Mouse (Mus musculus) cerebellum, adult 9-10 months (tissue): ENCODE results near the gene Olfr1417.
"Not testable (repeated sequence)": the region's sequence is repeated elsewhere in the genome, so short reads cannot be mapped to it uniquely, and the experiment has no call there.

Experiments
- DNase-seq: peaks from one replicate; pipeline ENCODE4 v3.0.0; 2022

Olfr1417 gene

DNA sequence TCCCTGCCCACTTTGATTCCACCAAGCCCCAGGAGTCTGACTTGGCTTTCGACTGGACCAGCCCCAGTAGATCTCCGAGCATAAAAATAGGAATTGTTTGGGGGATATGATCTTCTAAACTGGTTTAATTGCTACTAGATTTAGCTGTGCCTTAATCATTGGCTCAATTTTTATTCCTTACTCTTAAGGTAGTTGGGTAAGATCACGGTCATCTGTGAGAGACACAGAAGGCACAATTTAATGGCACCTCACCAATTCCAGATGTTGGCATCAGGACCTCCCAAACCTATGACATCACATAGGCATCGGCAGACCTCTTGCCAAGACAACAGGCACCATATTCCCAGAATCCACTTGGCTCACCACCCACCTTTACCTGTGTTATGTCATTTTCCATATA lies at the start of gene Olfr1417:
Gene Olfr1417, minus strand, starts transcription at position 101 of the 400 bp plus-strand sequence.
- DNase-seq: no peak

DNA sequence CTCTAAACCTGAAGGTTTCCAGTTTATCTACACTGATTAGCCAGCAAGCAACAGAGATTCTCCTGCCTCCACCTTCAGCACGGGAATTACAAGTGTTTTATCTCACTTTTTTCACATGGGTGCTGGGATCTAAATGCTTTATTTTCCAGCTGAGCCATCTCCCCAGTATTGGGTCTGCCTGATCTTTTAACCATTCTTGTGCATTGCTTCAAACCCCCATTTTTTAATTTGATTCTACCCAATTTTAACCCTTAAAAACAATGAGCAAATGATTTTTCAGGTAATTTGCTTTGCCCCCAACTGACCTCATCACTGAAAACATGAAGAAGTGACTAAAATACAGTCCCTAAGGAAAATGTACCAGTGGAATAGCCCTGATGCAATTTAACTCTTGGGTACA lies 47.2 kb upstream of the Olfr1417 start, which contains the start of gene Olfr1420:
Gene Olfr1420, plus strand, starts transcription at position 301 of the 400 bp plus-strand sequence.
- no peak for DNase-seq

DNA sequence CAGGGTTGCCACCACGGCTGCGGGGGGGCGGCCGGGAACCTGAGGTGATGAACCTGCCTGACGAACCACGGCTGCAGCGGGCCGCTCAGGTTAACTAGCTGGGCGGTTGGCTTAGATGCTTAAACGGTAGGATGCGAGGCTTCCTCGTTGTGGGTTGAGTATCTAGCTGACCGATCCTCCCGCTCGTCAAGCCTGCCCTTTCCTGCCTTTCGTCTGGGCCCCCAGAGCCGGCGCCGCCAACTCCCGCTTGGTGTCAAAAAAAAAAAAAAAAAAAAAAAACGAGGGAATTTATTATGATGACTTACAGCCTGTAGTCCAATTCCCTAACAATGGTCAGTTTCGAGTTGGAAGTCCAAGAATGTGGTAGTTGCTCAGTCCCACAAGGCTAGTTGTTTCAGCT lies 39.4 kb upstream of the Olfr1417 start:
- not testable (repeated sequence) for DNase-seq

DNA sequence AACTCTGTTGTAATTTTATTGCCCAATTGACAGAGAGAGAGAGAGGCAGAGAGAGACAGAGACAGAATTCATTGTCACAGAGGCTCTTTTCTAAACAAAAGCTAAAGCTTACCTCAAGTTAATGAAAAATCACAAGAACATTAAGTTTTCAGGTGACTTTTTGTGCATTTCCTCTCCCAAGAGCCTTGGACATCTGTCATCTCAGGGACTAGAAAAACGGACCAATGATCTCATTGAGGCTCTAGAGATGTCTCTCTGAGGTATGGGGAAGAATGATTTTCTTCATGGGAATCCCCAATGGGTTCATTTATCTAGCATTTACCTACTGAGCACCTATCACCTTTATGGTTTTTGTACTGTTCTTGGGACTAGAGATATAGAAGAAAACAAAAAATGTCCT lies 36.0 kb upstream of the Olfr1417 start, which contains the start of gene Olfr1419:
Gene Olfr1419, minus strand, starts transcription at position 101 of the 400 bp plus-strand sequence.
- DNase-seq: no peak

GRCm38 (mm10) chr19:11867837-11868236 lies 28.8 kb upstream of the Olfr1417 start:
- no peak for DNase-seq

GRCm38 (mm10) chr19:11860966-11861365 lies 21.9 kb upstream of the Olfr1417 start, which contains the start of gene Olfr1418:
Gene Olfr1418 (minus strand): TSS chr19:11861066.
- DNase-seq: no peak

DNA sequence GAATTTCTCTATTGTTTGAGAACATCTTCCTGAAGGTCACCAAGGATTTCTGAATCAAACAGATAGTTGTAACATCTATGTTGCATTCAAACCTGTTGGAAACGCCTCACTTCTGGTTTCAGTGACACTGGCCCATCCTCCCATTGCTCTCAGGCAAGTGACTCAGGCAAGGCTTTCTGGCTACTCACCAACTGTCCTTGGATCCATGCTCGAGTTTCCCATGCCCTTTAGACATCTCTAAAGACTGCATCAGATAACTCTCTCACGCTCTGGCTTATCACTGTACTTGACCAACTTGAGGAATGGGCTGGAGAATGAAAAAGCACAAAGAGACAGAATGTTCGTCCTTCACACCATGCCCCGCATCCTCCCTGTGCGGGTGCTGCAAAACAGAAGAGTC lies 17.5 kb upstream of the Olfr1417 start:
- DNase-seq: no peak

DNA sequence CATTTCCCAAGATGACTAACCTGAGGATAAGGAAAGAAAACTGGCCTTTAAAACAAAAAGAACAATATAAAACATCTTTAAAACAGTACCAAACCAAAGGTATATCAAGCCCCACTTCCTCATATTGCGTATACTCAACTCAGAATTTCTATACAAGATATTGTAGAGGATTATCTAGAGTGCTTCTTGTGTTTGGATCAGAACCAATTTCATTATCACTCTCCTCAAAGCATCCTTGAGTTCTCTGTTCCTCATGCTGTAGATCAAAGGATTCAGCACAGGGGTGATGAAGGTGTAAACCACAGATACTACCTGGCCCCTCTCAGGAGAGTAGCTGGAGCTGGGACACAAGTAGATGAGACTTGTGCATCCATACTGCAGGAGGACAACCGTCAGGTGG lies 15.8 kb upstream of the Olfr1417 start:
- no peak for DNase-seq

DNA sequence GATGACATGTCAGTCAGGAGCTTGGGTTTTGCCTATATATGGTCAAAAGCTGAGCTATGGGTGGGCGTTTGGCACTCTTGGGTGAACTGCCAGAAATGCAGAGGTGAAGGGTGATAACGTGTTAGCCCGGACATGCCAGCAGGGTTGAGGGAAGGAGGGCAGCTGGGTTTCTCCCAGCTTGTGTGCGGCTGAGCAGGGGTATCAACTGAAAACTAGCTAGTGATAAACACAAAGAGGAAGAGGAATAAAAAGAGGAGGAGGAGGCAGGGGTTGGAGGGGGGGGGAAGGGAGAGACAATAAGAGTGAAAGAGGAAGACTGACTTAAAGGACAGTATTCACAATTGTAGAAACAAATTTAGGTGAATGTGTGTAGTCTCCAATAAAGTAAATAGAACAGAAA lies 13.6 kb upstream of the Olfr1417 start:
- no peak for DNase-seq

GRCm38 (mm10) chr19:11846333-11846732 lies 7.3 kb upstream of the Olfr1417 start:
- DNase-seq: peak; percentile 12

GRCm38 (mm10) chr19:11823346-11824065 lies 15.5 kb downstream of the Olfr1417 start:
- DNase-seq: no peak

DNA sequence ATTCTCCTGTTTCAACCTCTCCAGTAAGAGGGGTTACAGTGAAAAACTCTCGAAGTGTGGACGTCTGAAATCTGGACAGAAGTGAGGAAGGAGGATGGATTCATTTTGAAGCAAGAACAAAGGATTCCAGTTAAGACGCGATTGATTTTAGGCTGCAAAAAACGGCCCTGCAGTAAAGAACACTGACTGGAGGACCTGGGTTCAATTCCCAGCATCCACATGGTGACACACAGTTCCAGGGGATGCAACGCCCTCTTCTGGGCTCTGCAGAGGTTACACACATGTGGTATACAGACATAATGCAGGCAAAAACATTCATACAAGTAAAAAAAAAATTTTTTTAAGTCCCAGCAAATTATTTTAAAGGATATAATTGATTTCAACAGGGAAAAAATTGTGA lies 18.8 kb downstream of the Olfr1417 start:
- DNase-seq: no peak

- DNase-seq: peak; percentile 76
Measured at GRCm38 (mm10) chr19:11819800-11820199, 19.2 kb downstream of the Olfr1417 start.

DNA sequence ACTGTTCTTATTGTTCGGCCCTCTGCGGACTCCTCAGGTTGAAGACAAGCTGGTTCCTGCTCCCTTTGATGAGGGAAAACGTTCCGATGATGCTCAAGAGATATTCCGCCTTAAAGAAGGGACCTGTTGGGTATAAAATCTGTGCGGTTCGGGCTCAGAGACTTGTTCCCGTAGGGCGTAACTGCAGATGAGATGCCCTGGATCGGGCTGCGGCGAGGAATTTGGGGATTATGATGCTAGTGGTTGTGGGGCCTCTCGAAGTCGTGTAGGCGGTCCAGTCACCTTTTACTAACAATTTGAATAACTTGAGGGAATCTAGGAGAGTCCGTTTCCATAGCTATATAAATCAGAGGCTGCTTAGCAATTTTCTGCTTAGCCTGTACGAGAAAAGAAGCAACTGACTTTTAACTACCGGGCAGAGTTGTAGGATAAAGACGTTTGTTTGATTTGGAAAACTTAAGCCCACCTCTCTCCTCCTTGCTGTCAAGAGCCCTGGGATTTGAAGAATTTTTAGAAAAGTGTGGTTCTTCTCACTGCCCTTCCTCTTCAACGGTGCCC lies 19.8 kb downstream of the Olfr1417 start, which contains the start of gene Stx3:
Gene Stx3, minus strand, starts transcription at position 261 of the 558 bp plus-strand sequence.
- DNase-seq: no peak

DNA sequence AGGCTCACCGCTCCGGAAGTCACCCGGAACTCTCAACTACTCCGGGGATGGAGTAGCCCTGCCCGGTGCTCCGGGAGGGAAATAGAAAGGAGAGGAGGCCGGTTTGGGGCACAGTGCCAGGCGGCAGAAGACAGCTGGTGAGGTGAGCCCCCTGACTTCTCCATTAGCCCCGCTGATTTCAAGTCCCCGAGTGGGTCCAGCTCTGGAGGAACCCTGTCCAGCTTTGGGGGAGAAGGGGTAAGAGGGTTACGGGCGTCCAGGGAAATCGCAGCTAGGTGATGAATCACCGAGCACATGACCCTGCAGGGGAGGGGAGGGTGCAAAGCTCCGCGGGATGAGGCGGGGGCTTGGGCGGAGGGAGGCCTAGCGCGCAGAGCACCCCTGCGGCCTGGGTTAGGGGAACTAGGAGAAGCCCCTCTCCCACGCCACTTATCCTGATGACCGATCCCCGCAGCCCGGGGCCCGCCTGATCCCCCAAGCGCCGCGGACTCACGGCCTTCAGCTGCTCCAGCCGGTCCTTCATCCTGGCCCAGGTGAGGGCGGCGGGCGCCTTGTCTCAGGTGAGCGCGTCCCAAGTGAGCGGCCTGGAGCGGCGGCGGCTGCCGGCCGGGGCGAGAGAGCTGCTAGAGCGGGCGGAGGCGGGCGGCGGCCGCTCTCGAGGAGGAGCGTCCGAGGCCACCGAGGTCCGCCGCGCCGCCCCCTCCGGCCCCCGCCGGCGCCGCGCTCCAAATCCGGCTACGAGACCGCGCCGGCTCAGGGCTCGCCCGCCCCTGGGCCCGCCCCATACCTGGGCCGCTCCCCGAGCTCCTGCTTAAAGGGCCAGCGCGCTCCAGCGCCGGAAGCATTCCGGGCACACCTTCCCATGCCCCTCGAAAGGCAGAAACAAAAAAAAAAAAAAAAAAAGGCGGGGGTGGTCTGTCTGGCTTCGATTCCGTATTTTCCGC lies 20.5 kb downstream of the Olfr1417 start:
- DNase-seq: peak; percentile 71

GRCm38 (mm10) chr19:11817586-11817985 lies 21.4 kb downstream of the Olfr1417 start:
- no peak for DNase-seq

DNA sequence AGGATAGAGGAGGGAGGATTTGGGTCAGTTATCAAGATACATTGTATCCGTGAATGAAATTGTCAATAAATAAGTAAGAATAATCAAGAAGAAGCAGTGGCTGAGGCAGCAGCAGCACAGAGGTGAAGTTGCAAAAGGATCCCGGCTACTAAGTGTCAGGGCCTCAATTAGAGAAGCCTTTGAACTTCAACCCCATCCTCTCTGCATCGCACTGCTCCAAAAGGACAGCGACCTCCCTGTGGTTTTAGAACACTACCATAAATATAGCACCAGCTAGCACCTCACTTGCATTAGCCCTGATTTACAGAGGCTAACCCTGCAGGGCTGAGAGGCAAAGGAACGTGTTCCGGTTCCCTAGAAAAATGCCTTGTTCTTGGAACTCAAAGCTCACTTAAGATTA lies 22.3 kb downstream of the Olfr1417 start:
- DNase-seq: no peak

- DNase-seq: no peak
Measured at GRCm38 (mm10) chr19:11814742-11815333, 24.2 kb downstream of the Olfr1417 start.

DNA sequence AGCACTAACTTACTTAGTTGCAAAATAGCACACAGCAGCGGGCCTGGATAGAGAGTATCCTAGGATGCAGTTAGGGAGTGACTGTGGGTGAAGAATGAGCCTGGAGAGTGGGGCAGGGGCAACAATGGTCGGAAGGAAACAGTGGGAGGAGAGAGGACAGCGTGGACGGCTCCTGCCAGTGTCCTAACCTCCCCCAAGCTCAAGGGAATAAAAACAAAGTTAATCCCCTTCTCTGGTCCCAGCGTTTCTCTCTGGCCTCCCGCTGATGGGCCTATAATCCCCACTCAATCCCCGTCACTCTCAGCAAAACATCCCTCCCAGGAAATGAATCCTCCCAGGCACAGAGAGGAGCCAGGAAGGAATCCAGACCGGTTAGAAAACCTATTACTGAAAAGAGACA lies 25.4 kb downstream of the Olfr1417 start:
- DNase-seq: no peak

DNA sequence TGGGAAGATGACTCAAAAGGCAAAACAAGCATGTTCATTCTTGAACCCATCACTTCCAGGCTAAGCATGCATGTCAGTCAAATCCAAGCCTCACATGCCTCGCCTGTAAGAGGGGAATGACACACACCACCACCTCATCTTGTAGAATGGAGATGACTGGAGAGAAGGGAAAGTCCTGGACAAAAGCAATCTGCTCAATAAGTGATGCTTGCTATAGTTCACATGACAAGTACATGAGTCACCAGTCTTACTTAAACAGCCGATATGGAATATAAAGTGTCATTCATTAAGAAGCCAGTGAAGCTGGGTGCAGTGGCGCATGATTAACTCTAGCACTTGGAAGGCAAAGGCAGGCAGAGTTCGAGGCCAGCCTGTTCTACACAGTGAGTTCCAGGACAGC lies 25.9 kb downstream of the Olfr1417 start:
- no peak for DNase-seq

- no peak for DNase-seq
Measured at GRCm38 (mm10) chr19:11811688-11812365, 27.2 kb downstream of the Olfr1417 start.

DNA sequence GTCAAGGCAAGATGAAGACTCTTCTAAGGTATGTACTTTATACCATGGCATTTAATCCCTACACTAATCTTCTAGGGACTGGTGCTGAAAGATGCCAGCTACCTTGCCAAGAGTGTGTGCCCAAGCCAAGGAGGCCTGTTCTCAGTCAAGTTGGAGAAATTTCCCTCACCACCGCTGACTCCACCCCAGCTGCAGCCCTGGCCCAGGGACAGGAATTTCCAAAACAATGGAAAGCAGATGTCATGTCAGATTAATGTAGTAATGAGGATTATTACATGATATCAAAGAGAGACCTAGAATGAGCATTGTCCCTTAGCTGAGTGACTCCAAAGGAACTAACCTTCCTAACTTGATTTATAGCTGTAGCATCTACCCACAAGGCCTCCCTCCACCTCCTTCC lies 28.2 kb downstream of the Olfr1417 start:
- DNase-seq: no peak
